Mouse (Mus musculus): ENCODE results near the gene H60c. TPM values are rescaled to one million over a fixed set of nuclear protein-coding genes. Genes with fewer than 3 reads are reported as not detected.

The H60c gene
- total and polyA plus RNA-seq, 2 experiments: not detected

GRCm38 (mm10) chr10:3236638-3237270, 30.8 kb downstream of the H60c start:
- Histone ChIP-seq H3K36me3 (ENCODE audit: control insufficient read depth, insufficient read depth, low read length) (no peaks in the 10 kb centered on the region), H3K79me2 (ENCODE audit: control insufficient read depth, insufficient read depth, low read length) (no peaks in the 10 kb centered on the region), H3K4me3 (ENCODE audit: insufficient read depth, low read depth, low read length) (no peak overlapping the region), H3K4me1 (ENCODE audit: control insufficient read depth, insufficient read depth, low read length) (no peaks in the 10 kb centered on the region), H3K9ac (ENCODE audit: low read depth, low read length) (no peak overlapping the region), H3K27me3 (ENCODE audit: control insufficient read depth, insufficient read depth, low read length) (no peaks in the 10 kb centered on the region), H3K27ac (replicated peaks; ENCODE audit: insufficient read depth, low read depth, low read length) (no peak overlapping the region)
- DNase-seq (ENCODE audit: extremely low read depth, low read depth, low spot score): no peak
- TF ChIP-seq CTCF (IDR thresholded peaks at IDR 0.05; ENCODE audit: low read depth, low read length) (no peak), POLR2A (IDR thresholded peaks at IDR 0.05; ENCODE audit: extremely low read depth, insufficient read depth, low read length) (no peak)
- 59% methylated on average over 5 of the region's 5 CpGs for WGBS

DNA sequence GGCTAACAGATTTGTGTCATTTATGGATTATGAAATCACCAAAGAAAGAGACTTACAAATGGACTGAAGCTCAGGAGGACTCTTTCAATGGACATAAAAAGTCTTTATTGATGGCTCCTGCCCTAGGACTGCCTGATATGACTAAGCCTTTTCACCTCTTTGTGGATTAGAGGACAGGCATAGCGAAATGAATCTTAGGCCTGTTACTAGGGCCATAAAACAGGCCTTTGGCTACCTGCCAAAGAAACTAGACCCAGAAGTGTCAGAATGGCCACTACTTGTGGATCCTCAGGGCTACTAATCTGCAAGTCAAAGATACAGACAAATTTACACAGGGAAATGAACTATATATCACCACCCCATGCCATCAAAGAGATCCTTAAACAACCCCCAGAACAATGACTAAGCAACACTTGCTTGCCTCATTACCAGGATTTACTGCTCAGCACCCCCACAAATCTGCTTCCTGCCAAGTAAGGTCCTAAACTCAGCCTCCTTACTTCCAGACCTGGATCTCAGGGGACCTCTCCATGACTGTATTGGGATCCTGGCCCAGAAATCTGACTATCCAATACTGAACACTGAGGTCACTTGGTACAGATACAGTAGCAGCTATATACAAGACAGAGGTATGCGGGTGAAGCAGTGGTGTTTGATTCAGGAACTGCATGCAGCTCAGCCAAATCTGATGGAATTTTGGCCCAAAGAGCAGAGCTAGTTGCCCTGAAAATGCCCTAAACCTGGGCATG, 39.0 kb downstream of the H60c start:
- TF ChIP-seq CTCF (IDR thresholded peaks at IDR 0.05; ENCODE audit: low read depth, low read length) (no peak), POLR2A (IDR thresholded peaks at IDR 0.05; ENCODE audit: extremely low read depth, insufficient read depth, low read length) (no peak)
- Histone ChIP-seq H3K27ac (replicated peaks; ENCODE audit: insufficient read depth, low read depth, low read length) (no peak overlapping the region), H3K36me3 (ENCODE audit: control insufficient read depth, insufficient read depth, low read length) (no peaks in the 10 kb centered on the region), H3K4me1 (ENCODE audit: control insufficient read depth, insufficient read depth, low read length) (no peaks in the 10 kb centered on the region), H3K79me2 (ENCODE audit: control insufficient read depth, insufficient read depth, low read length) (no peaks in the 10 kb centered on the region), H3K27me3 (ENCODE audit: control insufficient read depth, insufficient read depth, low read length) (no peaks in the 10 kb centered on the region), H3K9ac (ENCODE audit: low read depth, low read length) (no peak overlapping the region), H3K4me3 (ENCODE audit: insufficient read depth, low read depth, low read length) (no peak overlapping the region)
- 77% methylated on average over 2 of the region's 2 CpGs for WGBS
- DNase-seq (ENCODE audit: extremely low read depth, low read depth, low spot score): peak; percentile 3

Other genes starting within 250 kb of the H60c start
- gene Ppp1r14c, start 98.3 kb upstream of the H60c start, total RNA-seq (2014; rRNA removed): not detected in 2 replicates
- not detected in 2 replicates for gene Ppp1r14c, start 98.3 kb upstream of the H60c start, polyA plus RNA-seq (2012; rRNA removed)